Mouse (Mus musculus): ENCODE measurements around the gene Hc. TPM values are rescaled to one million over a fixed set of nuclear protein-coding genes. Genes with fewer than 3 reads are reported as not detected.

Gene Hc
- polyA plus RNA-seq, 1 experiment from 2014 or later: 0.45 TPM

- Histone ChIP-seq H3K4me1 (ENCODE audit: insufficient read depth, low read length) (peaks cover 22% of the 10 kb centered on the region; the same call in 1 of the 2 replicates), H3K27ac (ENCODE audit: low read length) (peak overlapping the region; percentile 88), H3K9me3 (ENCODE audit: low read length) (no peaks in the 10 kb centered on the region), H3K27me3 (ENCODE audit: insufficient read depth, low read length) (no peaks in the 10 kb centered on the region), H3K9ac (replicated peaks; ENCODE audit: low read length) (peak overlapping the region; percentile 17; the same call in 1 of the 2 replicates), H3K4me3 (ENCODE audit: low read length) (no peak overlapping the region), H3K36me3 (ENCODE audit: insufficient read depth, low read length) (no peaks in the 10 kb centered on the region), H3K4me2 (replicated peaks; ENCODE audit: low read depth, low read length) (no peak overlapping the region)
- peak; percentile 97 for ATAC-seq (ENCODE audit: low FRiP score, low TSS enrichment)
- WGBS: 16% methylated on average over 11 of the region's 11 CpGs
These were observed 78.1 kb downstream of the Hc start for GRCm38 (mm10) chr2:34982906-34983698.

GRCm38 (mm10) chr2:34982096-34982724 is 79.0 kb downstream of the Hc start:
- H3K4me2 ChIP-seq (replicated peaks; ENCODE audit: low read depth, low read length): no peak overlapping the region
- ATAC-seq (ENCODE audit: low FRiP score, low TSS enrichment): no peak
- H3K9ac ChIP-seq (replicated peaks; ENCODE audit: low read length): peak overlapping the region; percentile 17; the same call in 1 of the 2 replicates
- no peaks in the 10 kb centered on the region for H3K9me3 ChIP-seq (ENCODE audit: low read length)
- H3K4me3 ChIP-seq (ENCODE audit: low read length): no peak overlapping the region
- H3K27me3 ChIP-seq (ENCODE audit: insufficient read depth, low read length): no peaks in the 10 kb centered on the region
- H3K4me1 ChIP-seq (ENCODE audit: insufficient read depth, low read length): peaks cover 22% of the 10 kb centered on the region; the same call in 1 of the 2 replicates
- H3K27ac ChIP-seq (ENCODE audit: low read length): peak overlapping the region; percentile 88
- H3K36me3 ChIP-seq (ENCODE audit: insufficient read depth, low read length): no peaks in the 10 kb centered on the region
- WGBS: 59% methylated on average over 14 of the region's 14 CpGs

- H3K9ac ChIP-seq (replicated peaks; ENCODE audit: low read length): no peak overlapping the region
- no peaks in the 10 kb centered on the region for H3K27me3 ChIP-seq (ENCODE audit: insufficient read depth, low read length)
- H3K4me3 ChIP-seq (ENCODE audit: low read length): no peak overlapping the region
- H3K36me3 ChIP-seq (ENCODE audit: insufficient read depth, low read length): 0 out of 2 replicates have a peak, but pooled peaks cover 2% of the 10 kb centered on the region
- no peak overlapping the region for H3K27ac ChIP-seq (ENCODE audit: low read length)
- ATAC-seq (ENCODE audit: low FRiP score, low TSS enrichment): no peak
- no peaks in the 10 kb centered on the region for H3K9me3 ChIP-seq (ENCODE audit: low read length)
- WGBS: 85% methylated on average over 3 of the region's 3 CpGs
- peaks cover 22% of the 10 kb centered on the region; the same call in 1 of the 2 replicates for H3K4me1 ChIP-seq (ENCODE audit: insufficient read depth, low read length)
- no peak overlapping the region for H3K4me2 ChIP-seq (replicated peaks; ENCODE audit: low read depth, low read length)
These were observed 81.7 kb downstream of the Hc start for GRCm38 (mm10) chr2:34979459-34980011.

- 100% methylated on average over 2 of the region's 2 CpGs for WGBS
- H3K4me1 ChIP-seq (ENCODE audit: insufficient read depth, low read length): peaks cover 17% of the 10 kb centered on the region; the same call in 1 of the 2 replicates
- ATAC-seq (ENCODE audit: low FRiP score, low TSS enrichment): no peak
These were observed 83.0 kb downstream of the Hc start for GRCm38 (mm10) chr2:34978226-34978625.

GRCm38 (mm10) chr2:34976945-34977658 is 84.1 kb downstream of the Hc start:
- Histone ChIP-seq H3K4me3 (ENCODE audit: low read length) (no peak overlapping the region), H3K4me2 (replicated peaks; ENCODE audit: low read depth, low read length) (no peak overlapping the region), H3K36me3 (ENCODE audit: insufficient read depth, low read length) (0 out of 2 replicates have a peak, but pooled peaks cover 2% of the 10 kb centered on the region), H3K27ac (ENCODE audit: low read length) (no peak overlapping the region), H3K27me3 (ENCODE audit: insufficient read depth, low read length) (no peaks in the 10 kb centered on the region), H3K9ac (replicated peaks; ENCODE audit: low read length) (no peak overlapping the region), H3K9me3 (ENCODE audit: low read length) (no peaks in the 10 kb centered on the region), H3K4me1 (ENCODE audit: insufficient read depth, low read length) (peaks cover 7% of the 10 kb centered on the region; the same call in 1 of the 2 replicates)
- 87% methylated on average over 8 of the region's 8 CpGs for WGBS
- no peak for ATAC-seq (ENCODE audit: low FRiP score, low TSS enrichment)

More at GRCm38 (mm10) chr2:34978226-34978625, 83.0 kb downstream of the Hc start:
- Histone ChIP-seq H3K27ac (ENCODE audit: low read length) (no peak overlapping the region), H3K4me2 (replicated peaks; ENCODE audit: low read depth, low read length) (no peak overlapping the region), H3K27me3 (ENCODE audit: insufficient read depth, low read length) (no peaks in the 10 kb centered on the region), H3K36me3 (ENCODE audit: insufficient read depth, low read length) (0 out of 2 replicates have a peak, but pooled peaks cover 2% of the 10 kb centered on the region), H3K4me3 (ENCODE audit: low read length) (no peak overlapping the region), H3K9ac (replicated peaks; ENCODE audit: low read length) (no peak overlapping the region), H3K9me3 (ENCODE audit: low read length) (no peaks in the 10 kb centered on the region)

- H3K27ac ChIP-seq (ENCODE audit: low read length): no peak overlapping the region
- H3K4me3 ChIP-seq (ENCODE audit: low read length): no peak overlapping the region
- H3K4me1 ChIP-seq (ENCODE audit: insufficient read depth, low read length): peaks cover 5% of the 10 kb centered on the region
- 78% methylated on average over 6 of the region's 6 CpGs for WGBS
- H3K27me3 ChIP-seq (ENCODE audit: insufficient read depth, low read length): no peaks in the 10 kb centered on the region
- ATAC-seq (ENCODE audit: low FRiP score, low TSS enrichment): no peak
- no peak overlapping the region for H3K4me2 ChIP-seq (replicated peaks; ENCODE audit: low read depth, low read length)
- no peak overlapping the region for H3K9ac ChIP-seq (replicated peaks; ENCODE audit: low read length)
- 0 out of 2 replicates have a peak, but pooled peaks cover 2% of the 10 kb centered on the region for H3K36me3 ChIP-seq (ENCODE audit: insufficient read depth, low read length)
- no peaks in the 10 kb centered on the region for H3K9me3 ChIP-seq (ENCODE audit: low read length)
These were observed 84.8 kb downstream of the Hc start for GRCm38 (mm10) chr2:34976447-34976846.

- Histone ChIP-seq H3K4me3 (ENCODE audit: low read length) (no peak overlapping the region), H3K27ac (ENCODE audit: low read length) (no peak overlapping the region), H3K9ac (replicated peaks; ENCODE audit: low read length) (no peak overlapping the region), H3K4me1 (ENCODE audit: insufficient read depth, low read length) (no peaks in the 10 kb centered on the region; the same call in 1 of the 2 replicates), H3K36me3 (ENCODE audit: insufficient read depth, low read length) (0 out of 2 replicates have a peak, but pooled peaks cover 2% of the 10 kb centered on the region), H3K9me3 (ENCODE audit: low read length) (no peaks in the 10 kb centered on the region), H3K4me2 (replicated peaks; ENCODE audit: low read depth, low read length) (no peak overlapping the region), H3K27me3 (ENCODE audit: insufficient read depth, low read length) (no peaks in the 10 kb centered on the region)
- WGBS: 64% methylated on average over 8 of the region's 8 CpGs
- no peak for ATAC-seq (ENCODE audit: low FRiP score, low TSS enrichment)
These were observed 88.2 kb downstream of the Hc start for GRCm38 (mm10) chr2:34973087-34973486.

- Histone ChIP-seq H3K36me3 (ENCODE audit: insufficient read depth, low read length) (0 out of 2 replicates have a peak, but pooled peaks cover 2% of the 10 kb centered on the region), H3K27ac (ENCODE audit: low read length) (peak overlapping the region; percentile 81), H3K9ac (replicated peaks; ENCODE audit: low read length) (peak overlapping the region; percentile 20; the same call in 1 of the 2 replicates), H3K4me1 (ENCODE audit: insufficient read depth, low read length) (no peaks in the 10 kb centered on the region; the same call in 1 of the 2 replicates), H3K4me2 (replicated peaks; ENCODE audit: low read depth, low read length) (no peak overlapping the region), H3K27me3 (ENCODE audit: insufficient read depth, low read length) (no peaks in the 10 kb centered on the region), H3K9me3 (ENCODE audit: low read length) (no peaks in the 10 kb centered on the region), H3K4me3 (ENCODE audit: low read length) (no peak overlapping the region)
- WGBS: 31% methylated on average over 11 of the region's 11 CpGs
- ATAC-seq (ENCODE audit: low FRiP score, low TSS enrichment): peak; percentile 66
These were observed 90.0 kb downstream of the Hc start for GRCm38 (mm10) chr2:34971080-34971888.

Measured in kidney, embryonic 16.5 days (tissue).